Mouse (Mus musculus) lung, embryonic 16.5 days (tissue): ENCODE measurements at regions not wholly inside any gene's neighbourhood (a gene's known extent, or its start where the extent isn't known, plus 50 kb on each side); places are given as distances from the start of the nearest gene placed in this dataset.

Experiments used
- ATAC-seq: fragments of 200-750 bp; cut with Nextera tagmentation; 2 replicates; pipeline ENCODE4 v1.8.0; 2017; ENCODE audit warnings: low read depth, mild to moderate bottlenecking, moderate library complexity
- H3K27ac ChIP-seq: fragments of 300-500 bp; sonication (generic); 2 replicates; pipeline ENCODE4 v1.5.1; 2014; ENCODE audit warnings: mild to moderate bottlenecking, control low read depth, low read length
- H3K27me3 ChIP-seq: fragments of 300-500 bp; sonication (generic); 2 replicates; pipeline ENCODE4 v1.6.1; 2014; ENCODE audit warnings: low read depth, low read length, mixed read lengths; ENCODE audit not compliant: control insufficient read depth, insufficient read depth
- H3K36me3 ChIP-seq: fragments of 300-500 bp; sonication (generic); 2 replicates; pipeline ENCODE4 v1.6.1; 2014; ENCODE audit warnings: low read length; ENCODE audit not compliant: control insufficient read depth, insufficient read depth
- H3K4me1 ChIP-seq: fragments of 300-500 bp; sonication (generic); replicated peaks from 2 replicates; pipeline ENCODE4 v1.6.1; 2014; ENCODE audit warnings: low read length, mixed read lengths; ENCODE audit not compliant: control insufficient read depth, insufficient read depth
- H3K4me2 ChIP-seq: fragments of 300-500 bp; sonication (generic); 2 replicates; pipeline ENCODE4 v1.6.1; 2014; ENCODE audit warnings: low read depth, low read length, control low read depth
- H3K4me3 ChIP-seq: fragments of 300-500 bp; sonication (generic); 2 replicates; pipeline ENCODE4 v1.5.1; 2014; ENCODE audit warnings: mild to moderate bottlenecking, low read length, control low read depth
- H3K9ac ChIP-seq: fragments of 300-500 bp; sonication (generic); 2 replicates; pipeline ENCODE4 v1.6.1; 2014; ENCODE audit warnings: low read length, control low read depth
- H3K9me3 ChIP-seq: fragments of 300-500 bp; sonication (generic); 2 replicates; pipeline ENCODE4 v1.6.1; 2016; ENCODE audit warnings: low read length; ENCODE audit not compliant: control insufficient read depth
- WGBS: fragments of 180-500 bp; shearing (Covaris S2); extraction: QIAGEN DNeasy Blood & Tissue Kit; methylation state at CpG from one replicate; pipeline ENCODE4 v1.1.7; 2014; 5-methylcytosine and 5-hydroxymethylcytosine counted together

GRCm38 (mm10) chr9:91591915-91592314, 226.3 kb upstream of the Zic1 start:
- H3K27me3 ChIP-seq = no peaks in the 10 kb centered on the region
- no peaks in the 10 kb centered on the region for H3K4me1 ChIP-seq
- 24% methylated on average over 4 of the region's 4 CpGs for WGBS
- no peak overlapping the region for H3K9ac ChIP-seq
- no peak overlapping the region for H3K27ac ChIP-seq
- H3K4me3 ChIP-seq = no peak overlapping the region
- no peaks in the 10 kb centered on the region for H3K36me3 ChIP-seq
- no peaks in the 10 kb centered on the region for H3K9me3 ChIP-seq
- ATAC-seq = no peak
- H3K4me2 ChIP-seq = no peak overlapping the region

GRCm38 (mm10) chr9:91588756-91589155, 223.1 kb upstream of the Zic1 start:
- no peak overlapping the region for H3K4me2 ChIP-seq
- no peak overlapping the region for H3K9ac ChIP-seq
- WGBS = 79% methylated on average over 6 of the region's 6 CpGs
- no peak overlapping the region for H3K4me3 ChIP-seq
- no peaks in the 10 kb centered on the region for H3K36me3 ChIP-seq
- H3K27me3 ChIP-seq = no peaks in the 10 kb centered on the region
- no peaks in the 10 kb centered on the region for H3K9me3 ChIP-seq
- no peak for ATAC-seq
- no peak overlapping the region for H3K27ac ChIP-seq
- H3K4me1 ChIP-seq = no peaks in the 10 kb centered on the region

DNA sequence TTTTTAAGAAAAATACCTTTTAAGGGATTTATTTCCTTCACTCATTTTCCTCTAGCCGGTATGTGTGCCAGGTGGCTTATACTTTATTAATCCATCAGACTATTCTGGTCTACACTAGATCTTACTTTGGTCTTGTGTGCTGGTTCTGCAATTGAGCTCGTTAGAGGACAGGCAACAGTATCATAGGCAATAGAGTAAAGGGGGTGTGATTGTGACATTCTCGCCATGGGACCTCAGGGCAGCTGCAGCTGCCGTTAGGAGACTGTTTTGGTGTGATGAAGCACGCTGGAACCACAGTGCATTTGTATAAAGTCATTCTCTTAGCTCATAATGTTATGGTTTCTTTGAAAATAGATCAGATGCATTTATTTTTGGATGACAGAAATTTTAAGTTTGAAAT, 222.3 kb upstream of the Zic1 start:
- Histone ChIP-seq H3K4me2 (no peak overlapping the region), H3K36me3 (no peaks in the 10 kb centered on the region), H3K9ac (no peak overlapping the region), H3K27me3 (no peaks in the 10 kb centered on the region), H3K4me3 (no peak overlapping the region), H3K4me1 (no peaks in the 10 kb centered on the region), H3K9me3 (no peaks in the 10 kb centered on the region), H3K27ac (no peak overlapping the region)
- no peak for ATAC-seq
- 52% methylated on average over 5 of the region's 5 CpGs for WGBS

GRCm38 (mm10) chr9:91587271-91587670, 221.7 kb upstream of the Zic1 start:
- Histone ChIP-seq H3K4me1 (no peaks in the 10 kb centered on the region), H3K9me3 (no peaks in the 10 kb centered on the region), H3K4me2 (no peak overlapping the region), H3K27ac (no peak overlapping the region), H3K36me3 (no peaks in the 10 kb centered on the region), H3K27me3 (no peaks in the 10 kb centered on the region), H3K9ac (no peak overlapping the region), H3K4me3 (no peak overlapping the region)
- WGBS = 73% methylated on average over 7 of the region's 7 CpGs
- no peak; the same call in 1 of the 2 replicates for ATAC-seq

DNA sequence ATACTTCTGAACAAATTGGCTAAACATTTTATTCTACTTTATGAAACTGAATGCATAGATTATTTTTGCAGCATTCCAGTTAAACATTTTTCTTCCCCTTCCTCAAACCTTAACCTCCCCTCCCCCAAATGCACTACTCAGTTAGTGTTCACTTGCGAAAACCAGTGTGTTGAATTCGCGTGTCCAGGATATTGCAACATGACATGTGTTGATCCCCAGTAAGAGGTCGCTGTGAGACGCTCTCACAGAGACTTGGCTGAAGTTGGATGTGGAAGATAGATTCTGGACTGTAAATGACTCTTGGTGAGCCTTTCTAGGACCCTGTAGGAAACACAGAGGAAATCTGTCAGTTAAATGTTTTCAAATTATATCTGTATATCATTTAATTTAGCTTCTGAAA, 221.0 kb upstream of the Zic1 start:
- no peak overlapping the region for H3K4me2 ChIP-seq

DNA sequence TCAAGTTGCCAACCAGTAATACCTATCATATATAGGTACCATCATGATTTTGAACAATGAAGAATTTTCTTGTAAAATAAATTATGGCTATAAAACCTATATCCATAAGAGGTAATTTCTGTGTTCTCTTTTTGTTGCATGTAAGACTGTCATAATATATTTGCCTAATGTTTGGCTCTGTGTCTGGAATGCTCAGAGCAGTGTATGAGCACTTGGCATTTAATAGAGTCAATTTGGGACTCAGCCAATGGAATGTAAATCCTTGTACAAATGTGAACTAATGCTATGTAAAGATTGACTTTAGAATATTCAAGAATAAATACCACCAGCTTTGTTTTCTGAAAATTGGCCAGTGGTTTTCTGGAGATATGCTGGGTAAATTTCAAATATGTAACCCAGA, 208.5 kb upstream of the Zic1 start:
- H3K4me1 ChIP-seq = no peaks in the 10 kb centered on the region
- no peak overlapping the region for H3K27ac ChIP-seq
- H3K9ac ChIP-seq = no peak overlapping the region
- H3K4me2 ChIP-seq = no peak overlapping the region
- no peaks in the 10 kb centered on the region for H3K27me3 ChIP-seq
- H3K4me3 ChIP-seq = no peak overlapping the region
- no peaks in the 10 kb centered on the region for H3K36me3 ChIP-seq
- no peaks in the 10 kb centered on the region for H3K9me3 ChIP-seq
- ATAC-seq = no peak

More for the DNA sequence above, 221.0 kb upstream of the Zic1 start:
- 42% methylated on average over 5 of the region's 5 CpGs for WGBS
- no peaks in the 10 kb centered on the region for H3K36me3 ChIP-seq
- H3K4me1 ChIP-seq = no peaks in the 10 kb centered on the region
- H3K27ac ChIP-seq = no peak overlapping the region
- ATAC-seq = no peak
- H3K9me3 ChIP-seq = no peaks in the 10 kb centered on the region
- no peaks in the 10 kb centered on the region for H3K27me3 ChIP-seq
- H3K4me3 ChIP-seq = no peak overlapping the region
- H3K9ac ChIP-seq = no peak overlapping the region

GRCm38 (mm10) chr9:91566006-91566641, 200.5 kb upstream of the Zic1 start:
- Histone ChIP-seq H3K4me3 (no peak overlapping the region), H3K4me2 (no peak overlapping the region), H3K4me1 (no peaks in the 10 kb centered on the region), H3K9me3 (no peaks in the 10 kb centered on the region), H3K9ac (no peak overlapping the region), H3K27me3 (no peaks in the 10 kb centered on the region), H3K36me3 (no peaks in the 10 kb centered on the region), H3K27ac (no peak overlapping the region)
- WGBS = 69% methylated on average over 5 of the region's 5 CpGs
- no peak for ATAC-seq

DNA sequence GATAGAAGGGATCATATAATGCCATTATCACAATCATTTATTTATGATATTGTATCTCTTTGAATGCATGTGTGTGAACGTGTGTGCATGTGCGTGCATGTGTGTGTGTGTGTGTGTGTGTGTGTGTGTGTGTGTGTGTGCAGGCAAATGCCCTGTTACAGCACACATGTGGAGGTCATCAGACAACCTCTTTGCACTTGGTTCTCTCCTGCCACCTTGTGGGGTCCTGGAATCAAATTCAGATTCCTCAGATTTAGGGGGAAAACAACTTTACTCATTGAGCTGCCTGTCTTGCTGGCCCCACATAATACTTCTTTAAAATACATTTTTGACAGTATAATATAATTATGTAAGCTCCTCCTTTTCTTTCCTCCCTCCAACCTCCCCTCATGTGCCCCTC, 195.7 kb upstream of the Zic1 start:
- Histone ChIP-seq H3K36me3 (no peaks in the 10 kb centered on the region), H3K27me3 (no peaks in the 10 kb centered on the region), H3K4me3 (no peak overlapping the region), H3K27ac (no peak overlapping the region), H3K4me2 (no peak overlapping the region), H3K4me1 (no peaks in the 10 kb centered on the region), H3K9me3 (no peaks in the 10 kb centered on the region), H3K9ac (no peak overlapping the region)
- ATAC-seq = no peak
- WGBS = 75% methylated on average over 2 of the region's 2 CpGs

- Histone ChIP-seq H3K9me3 (no peaks in the 10 kb centered on the region), H3K27me3 (no peaks in the 10 kb centered on the region), H3K27ac (no peak overlapping the region), H3K4me1 (no peaks in the 10 kb centered on the region), H3K4me3 (no peak overlapping the region), H3K36me3 (no peaks in the 10 kb centered on the region), H3K4me2 (no peak overlapping the region), H3K9ac (no peak overlapping the region)
- WGBS = 70% methylated on average over 6 of the region's 6 CpGs
- ATAC-seq = no peak
Measured at GRCm38 (mm10) chr9:91559794-91560193, 194.2 kb upstream of the Zic1 start.

GRCm38 (mm10) chr9:91547051-91547450, 181.4 kb upstream of the Zic1 start:
- no peak for ATAC-seq
- no peak overlapping the region for H3K4me2 ChIP-seq
- WGBS = 61% methylated on average over 4 of the region's 4 CpGs

More at GRCm38 (mm10) chr9:91547051-91547450, 181.4 kb upstream of the Zic1 start:
- Histone ChIP-seq H3K9ac (no peak overlapping the region), H3K27ac (no peak overlapping the region), H3K9me3 (no peaks in the 10 kb centered on the region), H3K36me3 (no peaks in the 10 kb centered on the region), H3K4me1 (no peaks in the 10 kb centered on the region), H3K27me3 (no peaks in the 10 kb centered on the region), H3K4me3 (no peak overlapping the region)
